Mouse (Mus musculus): ENCODE data around the gene Fap.

Fap gene

DNA sequence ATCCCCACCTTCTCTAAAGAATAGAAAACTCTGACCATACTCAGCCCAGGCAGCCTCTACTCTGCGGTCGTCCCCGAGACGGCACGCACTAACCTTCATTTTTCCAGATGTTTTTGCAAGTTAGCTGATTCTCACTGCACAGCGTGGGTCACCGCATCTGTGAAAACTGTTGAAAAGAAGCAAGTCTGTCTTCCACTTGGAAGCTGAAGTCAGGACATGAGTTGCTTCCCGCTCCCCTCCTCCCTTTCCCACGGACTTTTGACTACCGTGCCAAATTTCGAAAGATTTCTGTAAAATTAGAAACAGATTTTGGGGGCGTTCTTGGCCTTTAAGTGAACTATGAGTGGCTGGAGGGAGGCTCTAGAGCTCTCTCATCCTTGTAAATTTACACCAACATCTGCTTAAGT, at the start of gene Fap:
Gene Fap, minus strand, starts transcription at position 323 of the 407 bp plus-strand sequence.
- no peak for DNase-seq (ENCODE audit: low spot score)

DNA sequence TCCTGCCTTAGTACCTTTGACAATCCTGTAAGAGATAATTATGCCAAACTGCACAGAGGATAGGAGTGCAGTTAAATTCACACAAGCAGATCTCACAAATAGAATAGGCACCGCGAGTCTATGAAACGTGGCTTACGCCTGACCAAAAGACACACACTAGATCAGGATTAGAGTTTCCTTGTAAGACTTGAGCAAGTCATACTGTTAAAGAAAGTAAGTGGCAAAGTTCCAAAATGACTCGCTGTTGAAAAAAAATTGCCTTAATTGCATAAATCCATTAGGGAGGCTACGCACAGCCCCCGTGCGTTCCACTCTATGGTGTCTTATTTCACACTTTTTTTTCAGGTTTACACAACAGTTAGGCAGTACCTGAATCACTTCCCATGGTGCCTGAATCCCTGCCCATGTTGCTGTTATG, 49.2 kb upstream of the Fap start:
- DNase-seq (ENCODE audit: low spot score): no peak

DNA sequence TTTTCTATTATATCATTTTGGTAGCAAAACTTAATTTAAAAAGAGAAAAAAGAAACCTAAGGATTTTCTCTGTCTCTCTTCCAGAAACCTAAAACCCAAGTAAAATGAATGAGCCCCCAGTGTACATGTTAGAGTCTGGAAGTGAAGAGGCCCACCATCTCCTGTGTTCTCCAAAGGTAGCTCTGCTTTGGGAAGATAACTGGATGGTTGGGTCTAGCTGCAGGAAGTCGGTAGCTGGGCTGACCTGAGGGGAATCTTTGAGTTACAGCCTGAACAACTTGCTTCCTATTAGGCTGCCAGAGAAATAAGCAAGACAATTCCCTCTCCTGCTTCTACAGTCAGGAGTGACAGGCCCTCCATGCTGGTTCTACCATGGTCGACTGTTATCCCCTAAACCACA, 45.8 kb upstream of the Fap start:
- DNase-seq (ENCODE audit: low spot score): no peak

DNA sequence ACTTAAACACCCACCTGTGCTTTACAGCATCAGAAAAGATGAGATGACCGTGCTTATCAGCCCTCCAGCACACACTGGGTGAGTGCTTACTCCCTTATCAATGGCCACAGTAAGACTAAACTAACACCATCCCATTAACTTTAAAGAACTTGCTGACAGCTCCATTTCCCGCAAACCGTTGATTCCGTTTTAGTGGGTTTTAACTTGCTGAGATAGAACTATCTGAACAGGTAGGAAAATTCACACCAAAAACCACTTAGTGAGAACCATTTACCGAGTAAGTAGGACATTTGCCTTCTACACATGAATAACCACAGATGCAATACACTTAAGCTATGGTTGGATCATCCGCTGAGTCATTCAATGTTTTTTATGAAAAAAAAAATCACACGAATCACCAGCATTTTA, 45.1 kb upstream of the Fap start:
- DNase-seq (ENCODE audit: low spot score): no peak

DNA sequence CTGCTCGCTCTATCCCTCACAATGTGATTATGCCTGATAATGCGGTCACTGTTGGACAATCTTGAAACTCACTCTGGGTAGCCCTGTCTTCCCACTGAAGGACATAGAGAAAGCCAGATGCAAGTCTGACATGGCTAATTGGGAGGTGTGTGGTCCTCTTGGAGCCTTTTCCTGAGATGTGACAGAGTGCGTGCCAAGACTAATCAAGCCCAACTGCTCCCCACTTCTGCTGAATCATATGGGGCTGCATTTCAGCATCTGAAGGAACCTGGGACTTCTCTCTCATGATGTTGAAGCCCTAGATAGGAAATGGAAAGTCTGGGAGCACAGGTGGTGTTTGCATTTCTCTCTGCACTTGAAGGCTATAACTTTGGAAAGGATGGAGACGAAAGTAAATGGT, 39.3 kb upstream of the Fap start:
- DNase-seq (ENCODE audit: low spot score): no peak

DNA sequence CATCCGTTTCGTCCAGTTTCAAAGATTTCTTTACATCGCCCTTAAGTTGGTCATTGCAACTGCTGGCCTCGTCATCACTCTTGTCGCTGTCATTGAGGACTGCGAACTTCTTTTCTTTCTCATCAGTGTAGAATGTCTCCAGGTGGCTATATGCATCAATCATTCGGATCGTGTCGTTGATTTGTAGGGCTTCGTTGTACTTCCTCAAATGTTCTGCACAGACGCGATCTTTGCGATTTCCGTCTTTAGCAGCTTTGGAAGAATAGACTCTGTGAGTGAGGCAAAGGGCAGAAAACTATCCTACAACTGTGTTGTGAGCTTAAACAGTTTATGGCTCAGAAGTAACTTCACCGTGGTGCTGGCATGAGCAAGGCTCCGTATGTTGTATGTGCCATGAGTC, 32.3 kb upstream of the Fap start:
- DNase-seq (ENCODE audit: low spot score): no peak

DNA sequence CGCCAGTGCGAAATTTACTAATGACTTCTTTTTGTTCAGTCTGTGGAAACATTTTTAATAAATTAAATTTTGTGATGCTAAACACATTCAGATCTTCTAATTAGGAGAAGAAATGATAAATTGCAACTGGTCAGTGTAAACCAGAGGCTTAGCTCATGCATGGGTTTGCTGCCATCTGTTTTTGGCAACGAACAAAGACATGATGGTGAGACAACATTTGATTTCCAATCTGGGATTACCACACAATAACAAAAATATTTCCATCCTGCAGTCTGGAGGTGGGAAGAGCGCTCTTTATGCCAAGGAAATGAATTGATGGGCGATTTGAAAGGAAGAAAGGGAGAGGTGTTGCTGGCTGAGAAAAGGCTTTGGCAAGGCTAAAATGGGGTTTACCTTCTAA, 29.7 kb upstream of the Fap start:
- no peak for DNase-seq (ENCODE audit: low spot score)

DNA sequence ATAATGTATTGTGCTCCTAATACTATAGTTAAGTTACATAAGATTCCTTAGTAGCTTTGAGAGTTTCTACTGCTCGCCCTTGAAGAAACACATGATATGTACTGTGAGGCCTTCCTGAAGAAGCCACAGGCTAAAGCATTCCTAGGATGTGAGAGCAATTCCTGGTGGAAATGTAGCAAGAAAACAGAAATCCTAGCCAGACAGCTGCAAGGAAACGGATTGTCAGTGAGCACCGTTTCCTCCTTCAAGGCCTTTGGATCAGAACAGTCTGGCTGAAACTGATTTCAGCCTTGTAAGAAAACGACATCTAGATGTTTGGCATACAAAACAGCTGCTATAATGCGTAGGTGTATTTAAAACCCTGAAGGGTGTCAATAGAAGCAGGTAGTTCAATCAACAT, 22.7 kb upstream of the Fap start:
- DNase-seq (ENCODE audit: low spot score): no peak

DNA sequence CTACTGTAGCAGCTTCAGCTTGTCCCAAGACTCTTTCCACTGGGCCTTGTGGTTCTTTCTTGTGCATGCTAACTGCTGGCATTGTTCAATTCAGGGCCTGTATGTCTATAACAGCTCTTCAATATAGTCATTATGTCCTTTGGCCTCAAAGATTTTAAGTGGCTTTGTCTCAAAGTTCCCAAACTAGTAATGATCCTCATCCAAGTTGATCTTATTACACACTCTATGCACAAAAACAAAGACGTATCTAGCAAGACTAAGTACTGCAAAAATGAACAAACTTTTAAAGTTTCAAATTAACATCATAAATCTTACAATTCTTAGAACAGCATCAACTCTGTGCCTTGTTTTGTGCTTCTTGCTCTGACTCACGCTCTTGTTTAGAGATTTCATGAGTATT, 20.6 kb upstream of the Fap start:
- no peak for DNase-seq (ENCODE audit: low spot score)

DNA sequence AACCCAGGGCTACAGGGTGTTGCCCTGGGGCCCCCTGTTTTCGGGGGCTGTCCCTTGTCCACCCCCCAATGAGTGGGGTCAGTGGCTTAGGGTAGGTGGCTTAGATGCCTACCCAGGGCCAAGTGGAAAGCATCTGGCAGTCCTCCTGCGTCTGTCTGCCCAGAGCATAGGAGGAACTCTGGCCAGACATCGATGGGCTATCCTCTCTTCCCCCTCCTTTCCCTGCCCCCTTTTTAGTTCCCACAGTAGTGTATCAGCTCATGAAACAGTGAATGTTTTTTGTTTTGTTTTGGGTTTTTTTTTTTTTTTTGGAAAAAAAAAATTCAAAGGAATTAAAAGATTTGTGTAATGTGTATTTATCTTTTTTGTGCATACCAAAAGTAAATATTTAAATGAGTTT, 17.7 kb upstream of the Fap start:
- no peak for DNase-seq (ENCODE audit: low spot score)

DNA sequence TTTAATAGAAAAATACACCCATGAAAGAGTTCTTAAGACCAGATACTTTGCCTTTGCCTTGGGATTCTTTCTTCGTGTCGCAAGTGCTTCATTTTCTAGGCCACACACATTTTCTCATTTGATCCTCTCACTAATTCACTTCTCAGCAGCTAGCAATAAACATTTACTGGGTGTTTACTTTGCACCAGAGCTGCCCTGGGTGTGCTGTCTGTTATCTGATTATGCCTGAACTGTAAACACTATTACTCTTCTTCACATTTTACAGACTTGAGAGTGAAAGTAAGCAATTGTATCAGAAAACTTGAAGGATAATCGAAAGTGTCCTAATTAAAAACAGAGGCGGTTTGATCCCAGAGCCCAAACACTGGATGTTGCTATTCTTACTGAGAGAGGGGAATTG, 15.5 kb upstream of the Fap start:
- DNase-seq (ENCODE audit: low spot score): no peak

DNA sequence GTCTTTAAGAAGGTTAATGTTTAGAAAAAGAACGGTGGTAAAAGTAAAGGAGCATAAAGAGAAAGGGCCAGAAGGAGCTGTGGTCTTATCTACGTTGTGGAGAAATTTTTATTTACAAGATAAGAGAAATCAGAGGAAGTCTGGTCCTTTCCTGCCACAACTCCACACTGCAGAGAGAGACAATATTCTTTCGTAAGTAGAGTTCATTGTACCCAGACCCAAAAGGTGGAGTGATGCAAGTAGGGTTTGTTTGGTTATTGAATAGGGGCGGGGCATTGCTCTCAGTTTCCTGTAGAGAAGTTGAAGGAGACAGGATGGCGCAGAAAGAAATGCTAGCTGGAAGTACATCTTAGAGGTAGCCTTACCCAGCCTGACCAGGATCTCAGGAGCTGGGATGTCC, 11.9 kb upstream of the Fap start:
- no peak for DNase-seq (ENCODE audit: low spot score)

DNA sequence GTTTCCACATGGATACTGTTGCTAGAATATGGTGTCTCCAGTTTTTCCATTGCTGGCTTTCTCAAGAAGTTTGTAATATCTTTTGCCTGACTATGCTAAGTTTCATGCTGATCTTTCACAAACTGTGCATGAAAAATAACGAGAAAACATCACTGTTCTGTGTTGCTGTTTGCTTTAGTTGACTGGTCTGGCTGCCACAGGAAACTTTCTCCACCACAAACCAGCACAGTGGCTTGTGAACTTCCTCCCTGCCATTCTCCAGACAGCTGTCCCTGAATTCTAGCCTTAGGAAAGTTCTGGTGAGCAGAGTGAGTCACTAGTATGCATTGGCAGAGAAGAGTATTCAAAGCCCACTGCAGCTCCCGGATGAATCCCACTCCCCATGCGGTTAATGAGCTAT, 1.1 kb upstream of the Fap start:
- no peak for DNase-seq (ENCODE audit: low spot score)

DNA sequence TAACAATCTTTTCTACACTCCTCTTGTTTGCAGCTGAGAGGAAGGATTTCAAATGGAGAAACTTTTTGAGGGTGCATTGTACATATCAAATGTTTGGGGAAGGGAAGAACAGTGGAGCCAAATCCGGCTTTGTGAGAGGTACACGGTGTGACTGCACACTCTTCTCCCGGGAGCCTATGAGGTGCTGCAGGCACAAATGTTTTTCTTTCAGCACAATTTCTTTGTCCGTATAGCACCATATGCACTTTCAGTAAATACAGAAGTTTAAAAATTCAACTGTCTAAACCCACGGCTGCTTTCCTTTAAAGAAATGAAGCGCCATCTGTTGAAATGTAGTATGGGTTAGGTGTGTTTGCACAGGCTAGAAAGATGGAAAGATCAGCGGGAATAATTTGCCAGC, 375 bp upstream of the Fap start:
- no peak for DNase-seq (ENCODE audit: low spot score)

DNA sequence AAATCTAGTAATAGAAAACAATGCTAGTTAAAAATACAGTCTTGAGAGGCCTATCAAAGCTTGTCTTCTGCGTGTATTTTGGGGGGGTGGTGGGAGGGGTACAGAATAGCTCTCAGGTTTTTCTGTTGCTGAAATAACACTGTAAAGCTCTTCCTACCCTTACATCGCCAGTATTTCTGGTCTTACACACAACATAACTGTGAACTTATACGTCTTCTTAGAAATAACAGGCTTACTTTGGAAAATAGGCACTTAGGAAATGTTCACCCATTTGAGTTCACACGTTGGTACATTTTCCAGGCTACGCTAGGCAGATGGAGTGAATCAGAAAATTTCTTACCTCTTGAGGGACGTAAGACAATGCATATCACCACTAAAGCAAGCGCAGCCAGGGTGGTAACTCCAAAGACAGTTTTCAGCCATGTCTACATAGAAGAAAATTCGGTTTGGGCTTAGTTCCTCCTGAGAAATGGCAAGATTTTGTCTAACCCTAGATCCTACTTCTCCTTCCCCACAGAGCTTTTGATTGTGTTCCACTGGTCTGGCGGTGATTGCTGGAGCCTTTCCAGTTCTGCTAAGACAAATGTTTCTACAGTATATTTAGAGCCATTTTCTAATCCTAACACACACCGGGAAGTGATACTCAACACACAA, 649 bp downstream of the Fap start:
- no peak for DNase-seq (ENCODE audit: low spot score)

DNA sequence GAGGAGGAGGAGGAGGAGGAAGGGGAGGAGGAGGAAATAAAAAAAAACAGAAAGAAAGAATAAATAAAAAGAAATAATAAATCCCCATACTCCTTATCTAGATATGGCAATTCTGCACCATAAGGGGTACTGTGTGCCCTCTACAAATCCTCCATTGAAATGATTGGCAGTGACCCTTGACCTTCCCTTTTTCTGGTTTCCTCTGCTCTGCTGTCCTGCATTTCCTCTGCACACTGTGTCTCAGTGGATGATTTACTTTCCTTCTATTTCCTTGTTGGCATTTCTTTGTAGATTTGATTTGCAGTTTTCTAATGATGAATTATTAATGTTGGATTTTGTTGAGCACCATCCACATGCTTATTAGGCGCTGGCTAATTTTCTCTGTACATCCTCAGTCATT, 9.2 kb downstream of the Fap start:
- DNase-seq (ENCODE audit: low spot score): no peak

DNA sequence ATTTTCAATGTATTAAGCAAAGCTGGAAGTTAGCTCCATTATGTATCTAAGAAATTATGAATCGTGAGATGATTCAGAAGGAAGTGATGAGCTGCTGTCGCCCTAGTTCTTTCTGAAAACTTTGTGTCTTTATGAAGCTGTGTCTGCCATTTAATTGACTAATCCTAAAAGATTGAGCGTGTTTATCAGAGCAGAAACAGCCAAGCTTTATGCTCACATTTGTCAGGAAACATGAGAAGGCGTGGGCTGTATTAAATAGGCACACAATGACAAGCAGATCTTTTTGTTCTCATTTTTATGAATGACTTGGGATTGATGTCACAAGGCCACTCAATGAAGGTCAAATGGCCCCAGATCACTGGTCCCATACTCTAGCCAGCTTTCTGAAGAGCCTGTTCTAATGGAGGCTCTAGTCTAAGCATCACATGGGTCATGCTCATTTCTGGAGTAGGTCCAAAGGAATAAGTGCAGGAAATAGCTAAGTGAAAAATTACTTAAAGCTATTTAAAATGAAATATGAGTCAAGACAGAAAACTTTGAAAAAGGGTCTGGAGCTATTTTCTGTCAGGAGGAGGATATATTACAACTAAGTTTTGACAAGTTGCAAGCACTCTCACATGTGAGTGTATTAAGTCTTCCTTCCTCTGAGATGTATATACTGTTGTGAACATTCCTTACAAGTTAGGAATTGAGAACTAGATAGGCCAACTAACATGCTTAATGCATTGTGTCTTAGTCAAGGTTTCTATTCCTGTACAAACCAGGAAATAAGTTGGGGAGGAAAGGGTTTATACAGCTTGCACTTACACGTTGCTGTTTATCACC, 11.0 kb downstream of the Fap start:
- no peak for DNase-seq (ENCODE audit: low spot score)

DNA sequence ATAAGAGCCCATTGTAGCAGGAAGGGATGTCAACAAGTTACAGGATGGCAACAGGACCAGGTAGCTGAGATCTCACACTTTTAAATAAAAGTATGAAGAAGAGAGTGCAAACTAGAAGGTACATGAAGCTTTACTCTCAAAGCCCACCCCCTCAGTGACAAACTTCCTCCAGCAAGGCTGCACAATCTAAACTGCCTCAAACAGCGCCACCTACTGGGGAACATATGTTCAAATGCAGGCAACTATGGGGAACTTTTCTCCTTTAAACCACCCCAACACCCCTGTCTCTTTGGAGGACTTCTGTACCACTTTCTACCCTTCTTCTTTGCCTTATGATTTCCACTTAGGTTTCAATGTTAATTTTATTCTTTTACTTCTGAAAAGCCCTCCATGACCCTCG, 16.5 kb downstream of the Fap start:
- no peak for DNase-seq (ENCODE audit: low spot score)

DNA sequence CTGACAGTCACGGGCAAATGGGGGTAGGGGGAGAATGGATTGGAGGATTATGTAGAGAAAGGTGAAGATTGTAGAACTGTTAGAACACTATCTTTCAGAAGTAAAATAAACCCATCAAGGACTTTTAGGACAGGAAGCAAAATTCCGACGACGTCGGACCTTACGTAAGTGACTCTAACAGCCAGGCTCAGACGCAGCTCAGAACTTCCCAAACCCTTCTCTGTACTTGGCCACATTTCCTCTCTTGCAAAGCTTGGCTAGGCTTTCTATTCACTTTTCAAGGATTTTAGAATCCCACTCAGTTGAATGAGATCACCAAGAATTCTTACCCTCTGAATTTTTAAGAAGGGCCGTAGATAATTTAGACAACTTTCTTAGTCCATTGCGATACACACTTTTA, 17.5 kb downstream of the Fap start:
- no peak for DNase-seq (ENCODE audit: low spot score)

DNA sequence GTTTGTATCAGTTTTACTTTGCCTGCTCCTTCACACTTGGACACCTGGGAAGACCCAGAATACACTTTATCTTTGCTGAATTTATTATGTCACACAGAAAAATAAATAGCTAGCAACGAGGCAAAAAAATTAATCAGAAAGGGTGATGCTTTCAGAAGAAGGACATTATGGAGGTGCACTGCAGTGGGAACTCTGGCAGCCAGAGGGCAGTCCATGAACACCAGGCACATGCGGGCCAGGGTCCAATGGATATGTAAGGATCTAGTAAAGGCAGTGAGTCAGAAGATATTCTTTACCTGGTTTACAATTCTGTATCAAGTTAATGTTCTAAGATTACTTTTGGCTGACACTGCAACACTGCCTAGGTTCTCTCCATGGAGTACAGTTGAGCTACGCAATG, 24.2 kb downstream of the Fap start:
- no peak for DNase-seq (ENCODE audit: low spot score)

DNA sequence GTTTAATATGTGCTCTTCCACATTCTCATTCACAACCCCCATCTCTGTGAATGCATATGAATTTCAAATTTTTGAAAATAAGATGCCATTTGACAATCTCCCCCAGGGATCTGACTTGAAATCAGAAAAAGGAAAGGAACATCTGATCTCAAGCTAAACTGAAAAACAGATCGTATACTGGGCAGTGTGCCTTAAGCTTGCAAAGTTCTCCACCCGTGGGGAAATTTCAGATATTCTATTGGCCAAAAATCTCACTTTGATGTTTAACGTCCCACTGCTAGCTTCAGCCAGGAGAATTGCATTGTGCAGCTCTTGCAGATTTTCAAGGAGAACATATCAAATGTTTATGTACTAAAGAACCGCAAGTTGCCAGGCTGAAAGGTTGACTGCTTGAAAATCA, 24.7 kb downstream of the Fap start:
- no peak for DNase-seq (ENCODE audit: low spot score)

DNA sequence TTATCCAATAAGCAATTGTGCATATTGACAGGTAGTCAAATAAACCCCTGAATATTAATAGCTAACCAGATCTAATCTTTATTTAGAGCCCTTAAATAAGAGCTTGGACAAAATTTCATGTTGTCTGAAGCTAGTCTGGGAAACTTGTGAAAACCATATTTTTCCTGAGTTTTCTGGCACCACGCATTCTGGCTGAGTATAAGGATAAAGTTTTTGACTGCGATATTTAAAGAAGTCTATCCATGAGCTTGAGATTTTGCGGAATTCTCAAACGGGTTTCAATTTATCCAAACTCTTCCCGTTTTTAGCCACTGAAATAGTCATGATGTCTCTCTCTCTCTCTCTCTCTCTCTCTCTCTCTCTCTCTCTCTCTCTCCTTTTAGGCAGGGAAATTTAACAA, 25.8 kb downstream of the Fap start:
- DNase-seq (ENCODE audit: low spot score): no peak

DNA sequence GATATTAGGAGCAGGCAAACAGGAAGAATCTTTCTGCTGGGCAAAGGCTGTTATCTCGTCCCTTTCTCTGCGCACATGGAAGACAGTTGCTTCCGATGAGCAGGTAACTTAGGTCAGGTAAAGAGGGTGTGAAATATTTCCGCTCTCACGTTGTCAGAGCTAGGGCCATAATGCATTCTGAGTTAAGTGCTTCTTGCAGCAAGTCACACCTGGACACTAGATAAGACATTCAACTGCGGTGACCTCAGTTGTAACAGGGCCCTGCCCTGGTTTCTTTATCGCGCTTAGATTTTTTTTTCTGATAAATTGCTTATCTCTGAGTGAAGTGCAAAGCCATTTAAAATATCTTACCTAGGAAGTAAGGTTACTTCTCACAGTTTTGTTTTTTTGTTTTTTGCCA, 38.4 kb downstream of the Fap start:
- DNase-seq (ENCODE audit: low spot score): no peak

DNA sequence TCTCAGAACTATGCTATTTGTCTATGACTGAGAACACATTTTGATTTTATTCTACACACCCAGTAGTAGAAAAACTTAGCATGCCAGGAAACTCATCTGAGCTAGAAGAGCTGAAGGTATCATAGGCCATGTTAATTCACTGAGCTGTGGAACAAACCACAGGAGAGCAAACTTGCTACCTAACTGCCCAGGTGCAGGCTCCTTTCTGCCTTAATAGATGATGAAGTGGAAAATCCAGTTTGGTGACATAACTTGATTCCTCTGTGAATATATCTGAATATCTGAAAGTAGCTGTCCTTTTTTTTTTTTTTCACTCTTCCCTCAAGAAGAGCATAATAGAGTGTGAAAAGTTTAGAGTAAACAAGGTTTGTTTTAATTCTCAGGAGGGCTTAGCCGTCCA, 42.8 kb downstream of the Fap start:
- DNase-seq (ENCODE audit: low spot score): no peak
